ENCODE assay signal across 8 mouse cellular contexts in genomic region chr5:64487698-64488398, GRCm38 (mm10).
DNase-seq lines count a peak whose midpoint lies in the region; ATAC-seq and TF ChIP-seq lines count a peak whose summit lies in the region.

No protein-coding gene starts in this region.

- H3K9ac ChIP-seq in stomach, embryonic 14.5 days (replicated peaks; ENCODE audit: low read depth, low read length), result no peak overlapping the region
- H3K9ac ChIP-seq in stomach, postnatal 0 days (ENCODE audit: low read length), result no peak overlapping the region
- no peak overlapping the region for H3K9ac ChIP-seq in neural tube, embryonic 15.5 days (replicated peaks)

- H3K9me3 ChIP-seq in stomach, embryonic 14.5 days (ENCODE audit: control insufficient read depth, low read depth, low read length), result no peaks in the 10 kb centered on the region
- H3K9me3 ChIP-seq in stomach, postnatal 0 days (ENCODE audit: control insufficient read depth, low read length), result no peaks in the 10 kb centered on the region
- no peaks in the 10 kb centered on the region; the same call in 1 of the 2 replicates for H3K9me3 ChIP-seq in neural tube, embryonic 15.5 days (replicated peaks)

- H3K4me1 ChIP-seq in stomach, embryonic 14.5 days (ENCODE audit: control insufficient read depth, insufficient read depth, low read length), result no peaks in the 10 kb centered on the region
- no peaks in the 10 kb centered on the region for H3K4me1 ChIP-seq in stomach, postnatal 0 days (replicated peaks; ENCODE audit: control insufficient read depth, insufficient read depth)
- H3K4me1 ChIP-seq in neural tube, embryonic 15.5 days, result 0 out of 2 replicates have a peak, but pooled peaks cover 7% of the 10 kb centered on the region

- H3K36me3 ChIP-seq in stomach, embryonic 14.5 days (ENCODE audit: control insufficient read depth, insufficient read depth, low read length), result no peaks in the 10 kb centered on the region
- no peaks in the 10 kb centered on the region for H3K36me3 ChIP-seq in stomach, postnatal 0 days (ENCODE audit: control insufficient read depth, insufficient read depth, low read length)
- no peaks in the 10 kb centered on the region for H3K36me3 ChIP-seq in neural tube, embryonic 15.5 days

- 0 out of 2 replicates have a peak overlapping the region, but pooled peaks have one; percentile 14 for H3K4me2 ChIP-seq in stomach, embryonic 14.5 days (replicated peaks; ENCODE audit: low read depth, low read length)
- no peak overlapping the region for H3K4me2 ChIP-seq in stomach, postnatal 0 days (replicated peaks; ENCODE audit: low read depth)
- H3K4me2 ChIP-seq in neural tube, embryonic 15.5 days, result no peak overlapping the region

- TF ChIP-seq CTCF in stomach, postnatal 0 days (IDR thresholded peaks at IDR 0.05; ENCODE audit: low read depth), result no peak

- H3K4me3 ChIP-seq in stomach, embryonic 14.5 days (ENCODE audit: low read depth, low read length), result no peak overlapping the region
- H3K4me3 ChIP-seq in stomach, postnatal 0 days (ENCODE audit: low read depth, low read length), result no peak overlapping the region
- H3K4me3 ChIP-seq in neural tube, embryonic 15.5 days (replicated peaks), result no peak overlapping the region

- TF ChIP-seq EP300 in stomach, postnatal 0 days (optimal IDR thresholded peaks at IDR 0.05), result no peak

- WGBS in stomach, embryonic 14.5 days, result 56% methylated on average over 14 of the region's 14 CpGs
- WGBS in stomach, postnatal 0 days, result 50% methylated on average over 14 of the region's 14 CpGs
- WGBS in neural tube, embryonic 15.5 days, result 81% methylated on average over 14 of the region's 14 CpGs

- no peak overlapping the region for H3K27ac ChIP-seq in stomach, embryonic 14.5 days (ENCODE audit: low read length)
- no peak overlapping the region for H3K27ac ChIP-seq in stomach, postnatal 0 days (replicated peaks)
- H3K27ac ChIP-seq in neural tube, embryonic 15.5 days (replicated peaks), result no peak overlapping the region

- no peak for DNase-seq in stomach, postnatal 0 days (ENCODE audit: low spot score)
- DNase-seq in induced T-regulatory cell, adult 2 months (ENCODE audit: low read depth), result peak; percentile 95
- no peak for DNase-seq in embryo, embryonic 9.5 days (ENCODE audit: extremely low spot score)
- DNase-seq in retina, embryonic 14.5 days (ENCODE audit: low spot score), result no peak
- no peak for DNase-seq in ovary, postnatal 10 days (ENCODE audit: low spot score)

- ATAC-seq in stomach, embryonic 14.5 days (ENCODE audit: insufficient number of reproducible peaks, insufficient read depth, low FRiP score, low read depth), result no peak
- ATAC-seq in stomach, postnatal 0 days (ENCODE audit: low FRiP score, low TSS enrichment), result no peak
- peak; percentile 85 for ATAC-seq in megakaryocyte progenitor cell, adult 5-6 weeks (replicated peaks; ENCODE audit: poor library complexity)
- ATAC-seq in neural tube, embryonic 15.5 days (ENCODE audit: low FRiP score), result no peak

- H3K27me3 ChIP-seq in stomach, embryonic 14.5 days (ENCODE audit: control insufficient read depth, insufficient read depth, low read length), result no peaks in the 10 kb centered on the region
- H3K27me3 ChIP-seq in stomach, postnatal 0 days (ENCODE audit: control insufficient read depth, insufficient read depth, low read length), result no peaks in the 10 kb centered on the region
- H3K27me3 ChIP-seq in neural tube, embryonic 15.5 days (replicated peaks), result no peaks in the 10 kb centered on the region
